36 mouse cellular contexts compared by ENCODE assay signal in genomic region chr3:60003622-60004021, GRCm38 (mm10). TPM values are rescaled to one million over a fixed set of nuclear protein-coding genes. Genes with fewer than 3 reads are reported as not detected.
"Had no signal": no experiment of that assay in that cellular context is flagged by ENCODE, and none has a peak within 500 bp of the region (broad histone marks: within the 10 kb centered on the region; RNA-seq: fewer than 3 reads in every experiment).

No protein-coding gene starts in this region.

- H3K9ac ChIP-seq: limb, embryonic 12.5 days; limb, embryonic 13.5 days; limb, embryonic 15.5 days; liver, embryonic 12.5 days; liver, embryonic 13.5 days; liver, embryonic 14.5 days; liver, embryonic 15.5 days; liver, postnatal 0 days; lung, embryonic 14.5 days; lung, embryonic 15.5 days; midbrain, embryonic 12.5 days; midbrain, embryonic 13.5 days; midbrain, embryonic 15.5 days; neural tube, embryonic 12.5 days had no signal

- H3K4me3 ChIP-seq: limb, embryonic 10.5 days; limb, embryonic 12.5 days; limb, embryonic 13.5 days; limb, embryonic 15.5 days; liver, embryonic 12.5 days; liver, embryonic 13.5 days; liver, embryonic 15.5 days; lung, embryonic 15.5 days; megakaryocyte, embryonic 14.5 days; midbrain, embryonic 10.5 days; midbrain, embryonic 12.5 days; midbrain, embryonic 13.5 days; midbrain, embryonic 15.5 days; myocyte; neural tube, embryonic 12.5 days had no signal

- DNase-seq: left cerebral cortex, postnatal 4 days; liver; liver, embryonic 13.5 days; liver, postnatal 0 days; lung, adult 18-20 months; lung, adult 2 months; lung, embryonic 14.5 days; lung, postnatal 10 days; lung, postnatal 14 days; lung, postnatal 36 days; lung, postnatal 4 days; midbrain, embryonic 14.5 days had no signal

- H3K9me3 ChIP-seq: limb, embryonic 10.5 days; limb, embryonic 12.5 days; limb, embryonic 13.5 days; limb, embryonic 15.5 days; liver, embryonic 12.5 days; liver, embryonic 13.5 days; liver, embryonic 15.5 days; lung, embryonic 15.5 days; megakaryocyte, embryonic 14.5 days; midbrain, embryonic 10.5 days; midbrain, embryonic 12.5 days; midbrain, embryonic 13.5 days; midbrain, embryonic 15.5 days; neural tube, embryonic 12.5 days had no signal

- H3K4me1 ChIP-seq: limb, embryonic 10.5 days; limb, embryonic 12.5 days; limb, embryonic 13.5 days; limb, embryonic 15.5 days; liver, embryonic 12.5 days; liver, embryonic 13.5 days; liver, embryonic 15.5 days; lung, embryonic 15.5 days; megakaryocyte, embryonic 14.5 days; midbrain, embryonic 10.5 days; midbrain, embryonic 12.5 days; midbrain, embryonic 13.5 days; midbrain, embryonic 15.5 days; neural tube, embryonic 12.5 days had no signal

- H3K36me3 ChIP-seq: limb, embryonic 10.5 days; limb, embryonic 12.5 days; limb, embryonic 13.5 days; limb, embryonic 15.5 days; liver, embryonic 12.5 days; liver, embryonic 13.5 days; liver, embryonic 15.5 days; lung, embryonic 15.5 days; midbrain, embryonic 10.5 days; midbrain, embryonic 12.5 days; midbrain, embryonic 13.5 days; midbrain, embryonic 15.5 days; neural tube, embryonic 12.5 days had no signal

- H3K27me3 ChIP-seq: limb, embryonic 12.5 days; limb, embryonic 13.5 days; limb, embryonic 15.5 days; liver, embryonic 12.5 days; liver, embryonic 13.5 days; liver, embryonic 15.5 days; lung, embryonic 15.5 days; megakaryocyte, embryonic 14.5 days; midbrain, embryonic 12.5 days; midbrain, embryonic 13.5 days; midbrain, embryonic 15.5 days; neural tube, embryonic 12.5 days had no signal

- ATAC-seq: liver, embryonic 12.5 days; liver, postnatal 0 days; lung, postnatal 0 days; midbrain, embryonic 13.5 days; midbrain, embryonic 15.5 days had no signal

- H3K27ac ChIP-seq: limb, embryonic 10.5 days; limb, embryonic 12.5 days; limb, embryonic 13.5 days; limb, embryonic 15.5 days; liver, embryonic 12.5 days; liver, embryonic 13.5 days; liver, embryonic 14.5 days; liver, embryonic 15.5 days; lung, embryonic 15.5 days; macrophage; midbrain, embryonic 10.5 days; midbrain, embryonic 12.5 days; midbrain, embryonic 13.5 days; midbrain, embryonic 15.5 days; neural tube, embryonic 12.5 days had no signal

- H3K4me2 ChIP-seq: limb, embryonic 12.5 days; limb, embryonic 13.5 days; limb, embryonic 15.5 days; liver, embryonic 11.5 days; liver, embryonic 12.5 days; liver, embryonic 13.5 days; liver, embryonic 15.5 days; lung, embryonic 14.5 days; lung, embryonic 15.5 days; midbrain, embryonic 12.5 days; midbrain, embryonic 13.5 days; midbrain, embryonic 15.5 days; neural tube, embryonic 12.5 days had no signal

RNA-seq across cellular contexts. Expression of gene Aadacl2, which starts 2.9 kb away (rescaled TPM):
- polyA plus RNA-seq: limb, embryonic 10.5 days; limb, embryonic 11.5 days; limb, embryonic 12.5 days; limb, embryonic 13.5 days; liver, adult 2 months; liver, embryonic 11.5 days; liver, embryonic 12.5 days; liver, embryonic 13.5 days; liver, embryonic 14.5 days; liver, embryonic 15.5 days; liver, embryonic 16.5 days; liver, postnatal 0 days; lung, embryonic 14.5 days; lung, embryonic 15.5 days; lung, embryonic 16.5 days; lung, postnatal 0 days; macrophage; midbrain, embryonic 10.5 days; midbrain, embryonic 12.5 days; midbrain, embryonic 13.5 days; midbrain, embryonic 14.5 days; midbrain, embryonic 15.5 days; midbrain, postnatal 0 days; myocyte; neural tube, embryonic 11.5 days; neural tube, embryonic 12.5 days had no signal

RNA-seq across cellular contexts. Expression of gene Aadac, which starts 21.9 kb away (rescaled TPM):
- polyA plus RNA-seq: limb, embryonic 10.5 days; limb, embryonic 11.5 days; limb, embryonic 12.5 days; limb, embryonic 13.5 days; macrophage; midbrain, embryonic 10.5 days; midbrain, embryonic 12.5 days; midbrain, embryonic 13.5 days; midbrain, embryonic 14.5 days; midbrain, embryonic 15.5 days; midbrain, postnatal 0 days; myocyte; neural tube, embryonic 11.5 days had no signal
